Mouse (Mus musculus): ENCODE data around the gene Gm7029. TPM values are rescaled to one million over a fixed set of nuclear protein-coding genes. Genes with fewer than 3 reads are reported as not detected.

The Gm7029 gene
- polyA plus RNA-seq, 1 experiment = 3.0 TPM

DNA sequence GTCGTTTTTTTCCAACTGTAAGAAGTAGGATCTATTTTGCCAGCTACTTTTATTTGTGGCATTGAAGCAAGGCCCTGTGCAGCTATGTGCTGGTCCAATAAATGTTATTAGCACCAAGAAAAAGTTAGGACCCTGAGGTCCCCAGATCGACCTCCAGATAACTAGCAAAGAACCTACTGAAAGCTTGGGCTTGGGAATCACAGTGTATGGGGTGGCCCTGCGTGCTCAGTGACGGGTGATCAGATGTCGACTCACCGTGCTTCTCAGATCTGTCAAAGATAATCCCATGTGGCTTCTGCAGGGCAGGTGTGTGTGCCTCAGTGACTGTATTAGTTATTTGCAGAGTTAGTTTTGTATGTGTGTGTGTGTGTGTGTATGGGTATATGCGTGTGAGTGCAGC lies 47.7 kb downstream of the Gm7029 start:
- TF ChIP-seq CTCF (IDR thresholded peaks at IDR 0.05; ENCODE audit: borderline replicate concordance, control insufficient read depth, extremely low read depth, insufficient read depth, low read length, poor library complexity) (no peak), POLR2A (IDR thresholded peaks at IDR 0.05; ENCODE audit: control insufficient read depth, extremely low read depth, insufficient read depth, low read length, poor library complexity) (no peak)
- H3K36me3 ChIP-seq (ENCODE audit: control insufficient read depth, insufficient read depth, low read length) = no peaks in the 10 kb centered on the region
- WGBS = 77% methylated on average over 7 of the region's 7 CpGs
- H3K4me1 ChIP-seq (replicated peaks; ENCODE audit: control insufficient read depth, insufficient read depth, low read length) = peaks cover 13% of the 10 kb centered on the region
- no peak overlapping the region for H3K27ac ChIP-seq (ENCODE audit: control insufficient read depth, insufficient read depth, low read length)
- no peak for DNase-seq
- H3K4me3 ChIP-seq (ENCODE audit: control insufficient read depth, insufficient read depth, low read length) = no peak overlapping the region
- no peaks in the 10 kb centered on the region for H3K27me3 ChIP-seq (ENCODE audit: control insufficient read depth, insufficient read depth, low read length)

Other genes starting within 250 kb of the Gm7029 start
- gene Zfp414, start 244.7 kb upstream of the Gm7029 start, polyA plus RNA-seq (2012; rRNA removed) = 145 and 152 TPM in 2 replicates
- gene Pram1, start 235.8 kb upstream of the Gm7029 start, polyA plus RNA-seq (2012; rRNA removed) = 0.53 and 1.5 TPM in 2 replicates
- gene Hnrnpm, start 187.0 kb upstream of the Gm7029 start, polyA plus RNA-seq (2012; rRNA removed) = 217 and 220 TPM in 2 replicates
- gene March2, start 155.2 kb upstream of the Gm7029 start, polyA plus RNA-seq (2012; rRNA removed) = 119 and 120 TPM in 2 replicates
- 464 and 542 TPM in 2 replicates for gene Rab11b, start 113.3 kb upstream of the Gm7029 start, polyA plus RNA-seq (2012; rRNA removed)
- 23.0 TPM in 2 replicates for gene Angptl4, start 92.0 kb upstream of the Gm7029 start, polyA plus RNA-seq (2012; rRNA removed)
- gene Kank3, start 63.3 kb upstream of the Gm7029 start, polyA plus RNA-seq (2012; rRNA removed) = 19.9 and 29.3 TPM in 2 replicates
- gene Rps28, start 49.3 kb upstream of the Gm7029 start, polyA plus RNA-seq (2012; rRNA removed) = 678 and 707 TPM in 2 replicates
- 305 and 382 TPM in 2 replicates for gene Ndufa7, start 49.3 kb upstream of the Gm7029 start, polyA plus RNA-seq (2012; rRNA removed)
- 28.7 and 32.9 TPM in 2 replicates for gene Cd320, start 30.7 kb upstream of the Gm7029 start, polyA plus RNA-seq (2012; rRNA removed)
- 57.3 and 70.8 TPM in 2 replicates for gene Kifc1, start 16.8 kb downstream of the Gm7029 start, polyA plus RNA-seq (2012; rRNA removed)
- gene Platr17, start 31.3 kb downstream of the Gm7029 start, polyA plus RNA-seq (2012; rRNA removed) = 0.69 and 1.0 TPM in 2 replicates
- 116 and 129 TPM in 2 replicates for gene Daxx, start 35.6 kb downstream of the Gm7029 start, polyA plus RNA-seq (2012; rRNA removed)
- gene Tapbp, start 42.1 kb downstream of the Gm7029 start, polyA plus RNA-seq (2012; rRNA removed) = 201 and 248 TPM in 2 replicates
- gene Zbtb22, start 42.1 kb downstream of the Gm7029 start, polyA plus RNA-seq (2012; rRNA removed) = 119 and 120 TPM in 2 replicates
- 528 and 541 TPM in 2 replicates for gene Rgl2, start 55.7 kb downstream of the Gm7029 start, polyA plus RNA-seq (2012; rRNA removed)
- 29.8 and 35.1 TPM in 2 replicates for gene Pfdn6, start 66.5 kb downstream of the Gm7029 start, polyA plus RNA-seq (2012; rRNA removed)
- gene Wdr46, start 66.8 kb downstream of the Gm7029 start, polyA plus RNA-seq (2012; rRNA removed) = 35.4 and 38.1 TPM in 2 replicates
- 25.6 and 25.8 TPM in 2 replicates for gene B3galt4, start 77.7 kb downstream of the Gm7029 start, polyA plus RNA-seq (2012; rRNA removed)
- gene Vps52, start 82.0 kb downstream of the Gm7029 start, polyA plus RNA-seq (2012; rRNA removed) = 127 and 142 TPM in 2 replicates
- 584 and 593 TPM in 2 replicates for gene Rps18, start 82.2 kb downstream of the Gm7029 start, polyA plus RNA-seq (2012; rRNA removed)
- 3,482 and 5,138 TPM in 2 replicates for gene H2-K1, start 126.5 kb downstream of the Gm7029 start, polyA plus RNA-seq (2012; rRNA removed)
- gene Ring1, start 150.8 kb downstream of the Gm7029 start, polyA plus RNA-seq (2012; rRNA removed) = 38.4 and 40.7 TPM in 2 replicates
- 127 and 141 TPM in 2 replicates for gene H2-Ke6, start 154.2 kb downstream of the Gm7029 start, polyA plus RNA-seq (2012; rRNA removed)
- gene Slc39a7, start 157.8 kb downstream of the Gm7029 start, polyA plus RNA-seq (2012; rRNA removed) = 187 and 195 TPM in 2 replicates
- 143 and 164 TPM in 2 replicates for gene Rxrb, start 158.0 kb downstream of the Gm7029 start, polyA plus RNA-seq (2012; rRNA removed)
- 8.5 and 11.8 TPM in 2 replicates for gene Col11a2, start 165.6 kb downstream of the Gm7029 start, polyA plus RNA-seq (2012; rRNA removed)
- gene H2-Oa, start 218.5 kb downstream of the Gm7029 start, polyA plus RNA-seq (2012; rRNA removed) = 122 and 154 TPM in 2 replicates
- gene H2-DMa, start 245.7 kb downstream of the Gm7029 start, polyA plus RNA-seq (2012; rRNA removed) = 141 and 177 TPM in 2 replicates
- gene Brd2, start 248.8 kb downstream of the Gm7029 start, polyA plus RNA-seq (2012; rRNA removed) = 236 and 257 TPM in 2 replicates

Measured in thymus, adult 2 months (tissue).